Mouse (Mus musculus): Measurements from ENCODE around the gene Zfp202. TPM values are rescaled to one million over a fixed set of nuclear protein-coding genes. Genes with fewer than 3 reads are reported as not detected.

Gene Zfp202
- total RNA-seq, 4 experiments from 2014 or later, result 3.7 to 5.1 (median 4.4) TPM

GRCm38 (mm10) chr9:40240311-40240710 lies 48.2 kb downstream of the Zfp202 start:
- DNase-seq (ENCODE audit: low spot score in 2 of 2), result no peak

- peak; percentile 42 to 52 for DNase-seq (ENCODE audit: low spot score in 2 of 2)
Observed at GRCm38 (mm10) chr9:40241223-40241801, 49.2 kb downstream of the Zfp202 start.

GRCm38 (mm10) chr9:40241951-40242888 lies 50.1 kb downstream of the Zfp202 start:
- DNase-seq (ENCODE audit: low spot score in 2 of 2), result peak; percentile 42 to 56

DNA sequence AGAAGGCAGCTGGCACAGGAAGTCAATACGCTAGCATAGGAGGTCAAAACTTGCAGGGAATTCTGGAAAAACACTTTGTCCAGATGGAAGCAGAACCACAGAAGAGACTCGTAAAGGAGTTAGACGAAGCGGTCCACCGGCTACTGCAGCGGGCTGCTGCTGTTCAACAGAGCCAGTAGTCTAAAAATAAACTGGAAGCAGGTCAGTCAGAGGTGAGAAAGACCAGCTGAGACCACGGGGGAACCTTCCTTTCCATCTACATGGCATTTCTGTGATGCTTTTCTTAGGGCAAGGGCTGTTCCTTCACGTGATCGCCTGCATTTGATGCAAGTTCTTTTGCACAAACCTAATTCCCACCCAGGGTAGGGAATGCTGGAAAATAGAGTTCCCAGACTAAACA lies 53.4 kb downstream of the Zfp202 start:
- no peak for DNase-seq (ENCODE audit: low spot score in 2 of 2)

DNA sequence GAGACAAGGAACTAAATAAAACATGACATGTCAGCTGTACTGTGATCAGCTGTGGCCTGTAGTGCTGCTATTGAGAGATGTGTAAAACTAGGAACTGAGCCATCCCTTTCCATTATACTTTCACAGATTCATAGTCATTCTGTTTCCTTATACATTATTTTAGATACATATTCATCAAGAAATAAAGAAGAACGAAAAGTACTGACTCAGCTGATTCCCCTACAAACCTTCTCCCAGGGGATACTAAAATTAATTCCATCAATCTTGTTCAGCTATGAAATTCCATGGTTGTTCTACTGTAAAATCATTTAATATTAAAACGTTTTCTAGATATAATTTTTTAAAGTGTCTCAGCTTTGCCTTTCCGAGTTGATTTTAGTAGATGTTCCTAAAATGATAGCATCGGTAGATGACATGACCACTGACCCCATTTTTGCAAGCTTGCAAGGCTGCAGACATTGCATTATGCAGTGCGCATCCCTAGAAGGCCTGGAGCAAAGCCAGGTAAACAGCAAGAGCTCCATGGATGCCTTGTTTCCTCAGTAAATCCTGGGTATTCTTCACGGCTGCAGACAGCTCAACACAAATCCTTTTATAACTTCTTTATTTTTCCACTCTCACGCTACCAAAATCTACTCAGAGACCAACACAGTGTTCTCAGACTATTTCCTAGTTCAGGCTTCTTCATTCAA lies 54.0 kb downstream of the Zfp202 start:
- DNase-seq (ENCODE audit: low spot score in 2 of 2), result no peak

GRCm38 (mm10) chr9:40246702-40247101 lies 54.6 kb downstream of the Zfp202 start:
- no peak for DNase-seq (ENCODE audit: low spot score in 2 of 2)

DNA sequence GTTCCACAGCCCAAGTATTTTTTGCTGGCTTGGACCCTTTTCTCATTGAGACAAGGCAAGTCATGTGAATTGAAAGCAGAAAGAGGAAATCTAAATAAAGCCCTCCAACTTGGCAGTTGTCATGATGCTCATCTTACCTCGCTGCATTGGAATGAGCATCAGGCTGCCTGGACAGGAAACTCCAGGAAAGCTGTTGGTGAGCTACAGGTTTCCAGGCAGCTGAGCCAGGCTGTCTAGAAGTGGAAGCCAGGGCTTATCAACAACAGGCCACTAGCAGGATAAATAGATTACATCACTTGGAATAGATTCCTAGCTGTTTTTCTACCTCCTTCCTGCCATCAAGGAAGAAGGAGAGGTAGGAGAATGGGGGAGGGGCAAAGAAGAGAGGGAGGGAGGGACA lies 57.0 kb downstream of the Zfp202 start:
- no peak for DNase-seq (ENCODE audit: low spot score in 2 of 2)

DNA sequence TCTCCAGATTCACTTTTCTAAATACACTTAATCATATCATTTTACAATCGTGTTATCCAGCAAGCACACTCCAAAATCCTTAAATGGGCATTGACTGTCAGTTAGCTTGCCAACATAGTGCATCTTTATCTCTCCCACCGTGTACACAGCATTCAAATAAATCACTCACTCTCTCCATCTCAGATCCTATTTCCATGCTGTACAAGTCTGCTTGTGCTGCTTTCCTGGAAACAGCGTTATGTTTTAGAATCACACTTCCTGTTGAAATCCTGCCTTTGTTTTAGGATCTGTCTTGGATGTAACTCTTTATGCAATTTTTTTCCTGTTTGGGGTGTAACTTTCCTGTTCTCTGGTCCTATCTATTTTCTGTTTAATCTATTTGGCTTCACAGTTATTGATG lies 60.3 kb downstream of the Zfp202 start:
- DNase-seq (ENCODE audit: low spot score in 2 of 2), result no peak

Other genes with a start within 250 kb of the Zfp202 start
- not detected for gene Olfr975, start 240.3 kb upstream of the Zfp202 start, total RNA-seq (2022)
- gene Olfr976, start 231.2 kb upstream of the Zfp202 start, total RNA-seq (2022), result not detected
- not detected for gene Olfr978, start 200.2 kb upstream of the Zfp202 start, total RNA-seq (2022)
- not detected for gene Olfr979, start 188.9 kb upstream of the Zfp202 start, total RNA-seq (2022)
- not detected for gene Olfr980, start 182.7 kb upstream of the Zfp202 start, total RNA-seq (2022)
- not detected for gene Olfr981, start 170.9 kb upstream of the Zfp202 start, total RNA-seq (2022)
- not detected for gene Olfr982, start 118.5 kb upstream of the Zfp202 start, total RNA-seq (2022)
- gene Olfr983, start 98.7 kb upstream of the Zfp202 start, total RNA-seq (2022), result not detected
- under 1 TPM in 1 of 4 experiments, not detected in 3; 0.06 TPM for gene Olfr984, start 78.1 kb upstream of the Zfp202 start, total RNA-seq (2022)
- gene Olfr985, start 62.1 kb upstream of the Zfp202 start, total RNA-seq (2022), result not detected
- not detected for gene Tmem225, start 44.2 kb upstream of the Zfp202 start, total RNA-seq (2022)
- under 1 TPM in 1 of 4 experiments, not detected in 3; 0.18 TPM for gene Olfr986, start 11.4 kb upstream of the Zfp202 start, total RNA-seq (2022)
- 100 to 1,000 TPM; 166 to 246 (median 209) TPM for gene Scn3b, start 76.9 kb downstream of the Zfp202 start, total RNA-seq (2022)

Data from layer of hippocampus, adult 8-10 months (tissue).